Mouse (Mus musculus): ENCODE data around the gene Tmub1. TPM values are rescaled to one million over a fixed set of nuclear protein-coding genes. Genes with fewer than 3 reads are reported as not detected.

Tmub1 gene
- polyA plus RNA-seq, 1 experiment from 2014 or later: 39.4 TPM

DNA sequence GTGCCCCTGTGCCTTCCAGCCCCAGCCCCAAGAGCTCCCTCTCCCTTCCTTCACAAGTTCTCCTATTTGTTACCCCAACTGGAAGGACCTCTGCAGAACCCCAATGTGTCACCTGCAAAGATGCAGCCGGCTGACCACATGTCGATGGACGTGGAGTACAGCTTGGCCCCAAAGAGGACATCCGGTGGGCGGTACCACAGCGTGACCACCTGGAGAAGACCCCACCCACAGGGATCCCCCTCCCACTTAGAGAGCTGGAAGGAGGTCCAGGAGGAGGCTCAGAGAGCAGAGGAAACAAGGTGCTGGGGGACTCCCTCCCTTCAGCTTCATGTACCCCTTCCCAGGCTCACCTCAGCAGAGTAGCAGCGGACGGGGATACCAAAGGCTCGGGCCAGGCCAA, 27.3 kb downstream of the Tmub1 start:
- Histone ChIP-seq H3K9ac (replicated peaks) (no peak overlapping the region), H3K27me3 (no peaks in the 10 kb centered on the region), H3K9me3 (no peaks in the 10 kb centered on the region), H3K36me3 (peaks cover 23% of the 10 kb centered on the region), H3K4me1 (peaks cover 36% of the 10 kb centered on the region), H3K4me2 (replicated peaks) (no peak overlapping the region), H3K27ac (replicated peaks) (no peak overlapping the region), H3K4me3 (no peak overlapping the region)
- ATAC-seq (replicated peaks): no peak
- WGBS: 87% methylated on average over 9 of the region's 9 CpGs

- ATAC-seq (replicated peaks): no peak
- Histone ChIP-seq H3K36me3 (peaks cover 23% of the 10 kb centered on the region), H3K4me1 (peaks cover 19% of the 10 kb centered on the region), H3K4me2 (replicated peaks) (no peak overlapping the region), H3K27ac (replicated peaks) (no peak overlapping the region), H3K9me3 (no peaks in the 10 kb centered on the region), H3K27me3 (no peaks in the 10 kb centered on the region), H3K4me3 (no peak overlapping the region), H3K9ac (replicated peaks) (no peak overlapping the region)
- 92% methylated on average over 10 of the region's 10 CpGs for WGBS
These were observed 30.1 kb downstream of the Tmub1 start for GRCm38 (mm10) chr5:24417587-24417986.

- 0 out of 2 replicates have a peak overlapping the region, but pooled peaks have one; percentile 13 for H3K9ac ChIP-seq (replicated peaks)
- 4% methylated on average over 21 of the region's 21 CpGs for WGBS
- H3K27ac ChIP-seq (replicated peaks): no peak overlapping the region
- H3K36me3 ChIP-seq: peaks cover 23% of the 10 kb centered on the region
- H3K27me3 ChIP-seq: no peaks in the 10 kb centered on the region
- no peaks in the 10 kb centered on the region for H3K9me3 ChIP-seq
- peak overlapping the region; percentile 14; the same call in 1 of the 2 replicates for H3K4me2 ChIP-seq (replicated peaks)
- peaks cover 10% of the 10 kb centered on the region; the same call in 1 of the 2 replicates for H3K4me1 ChIP-seq
- H3K4me3 ChIP-seq: no peak overlapping the region
- ATAC-seq (replicated peaks): peak; percentile 71
These were observed 31.4 kb downstream of the Tmub1 start for GRCm38 (mm10) chr5:24416222-24416736.

DNA sequence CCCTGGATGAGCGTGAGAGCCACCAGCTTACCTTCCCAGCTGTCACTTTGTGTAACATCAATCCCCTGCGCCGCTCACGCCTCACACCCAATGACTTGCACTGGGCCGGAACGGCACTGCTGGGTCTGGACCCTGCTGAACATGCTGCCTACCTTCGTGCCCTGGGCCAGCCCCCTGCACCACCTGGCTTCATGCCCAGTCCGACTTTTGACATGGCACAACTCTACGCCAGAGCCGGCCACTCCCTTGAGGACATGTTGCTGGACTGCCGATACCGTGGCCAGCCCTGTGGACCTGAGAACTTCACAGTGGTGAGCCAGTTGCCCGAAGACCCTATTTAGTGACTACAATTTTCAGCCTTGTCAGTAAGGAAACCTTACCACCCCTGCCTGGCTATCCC, 33.7 kb downstream of the Tmub1 start:
- H3K27me3 ChIP-seq: no peaks in the 10 kb centered on the region
- WGBS: 85% methylated on average over 13 of the region's 13 CpGs
- H3K27ac ChIP-seq (replicated peaks): no peak overlapping the region
- H3K4me2 ChIP-seq (replicated peaks): no peak overlapping the region
- no peak for ATAC-seq (replicated peaks)
- no peak overlapping the region for H3K9ac ChIP-seq (replicated peaks)
- H3K4me3 ChIP-seq: no peak overlapping the region
- peaks cover 10% of the 10 kb centered on the region; the same call in 1 of the 2 replicates for H3K4me1 ChIP-seq
- peaks cover 3% of the 10 kb centered on the region; the same call in 1 of the 2 replicates for H3K36me3 ChIP-seq
- no peaks in the 10 kb centered on the region for H3K9me3 ChIP-seq

- Histone ChIP-seq H3K4me2 (replicated peaks) (no peak within 1 kb of the TSS), H3K4me1 (peaks cover 10% of the 10 kb centered on the region; the same call in 1 of the 2 replicates), H3K4me3 (no peak within 1 kb of the TSS), H3K36me3 (no peaks in the 10 kb centered on the region), H3K27me3 (no peaks in the 10 kb centered on the region), H3K9ac (replicated peaks) (no peak within 1 kb of the TSS), H3K9me3 (no peaks in the 10 kb centered on the region), H3K27ac (replicated peaks) (no peak within 1 kb of the TSS)
- WGBS: 51% methylated on average over 11 of the region's 11 CpGs
- no peak for ATAC-seq (replicated peaks)
These were observed 34.5 kb downstream of the Tmub1 start, which contains the start of gene Asic3 for GRCm38 (mm10) chr5:24413042-24413693. Gene Asic3, plus strand, starts transcription at chr5:24413392.

- Histone ChIP-seq H3K27me3 (no peaks in the 10 kb centered on the region), H3K9ac (replicated peaks) (no peak overlapping the region), H3K4me1 (peaks cover 10% of the 10 kb centered on the region; the same call in 1 of the 2 replicates), H3K4me2 (replicated peaks) (no peak overlapping the region), H3K9me3 (no peaks in the 10 kb centered on the region), H3K36me3 (peaks cover 8% of the 10 kb centered on the region; the same call in 1 of the 2 replicates), H3K4me3 (no peak overlapping the region), H3K27ac (replicated peaks) (no peak overlapping the region)
- 93% methylated on average over 2 of the region's 2 CpGs for WGBS
- no peak for ATAC-seq (replicated peaks)
These were observed 35.6 kb downstream of the Tmub1 start for GRCm38 (mm10) chr5:24412063-24412462.

- no peaks in the 10 kb centered on the region for H3K27me3 ChIP-seq
- no peaks in the 10 kb centered on the region for H3K4me1 ChIP-seq
- 79% methylated on average over 2 of the region's 2 CpGs for WGBS
- H3K4me3 ChIP-seq: no peak overlapping the region
- no peaks in the 10 kb centered on the region for H3K9me3 ChIP-seq
- no peak for ATAC-seq (replicated peaks)
- no peak overlapping the region for H3K4me2 ChIP-seq (replicated peaks)
- H3K27ac ChIP-seq (replicated peaks): no peak overlapping the region
- peaks cover 8% of the 10 kb centered on the region for H3K36me3 ChIP-seq
- no peak overlapping the region for H3K9ac ChIP-seq (replicated peaks)
These were observed 38.2 kb downstream of the Tmub1 start for GRCm38 (mm10) chr5:24409466-24409865.

DNA sequence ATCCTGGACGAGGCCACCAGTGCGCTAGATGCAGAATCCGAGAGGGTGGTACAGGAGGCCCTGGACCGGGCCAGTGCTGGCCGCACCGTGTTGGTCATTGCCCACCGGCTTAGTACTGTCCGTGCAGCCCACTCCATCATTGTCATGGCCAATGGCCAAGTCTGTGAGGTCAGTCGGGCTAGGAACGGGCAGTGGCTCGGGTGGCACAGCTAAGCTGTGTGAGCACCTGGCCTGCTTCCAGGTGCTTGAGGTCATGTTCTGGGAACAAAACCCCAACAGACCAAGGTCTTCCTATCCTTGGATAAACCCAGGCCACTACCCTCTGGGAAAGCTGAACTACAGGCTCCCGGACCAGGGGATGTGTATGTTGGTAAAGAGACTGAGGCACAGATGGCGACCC, 39.0 kb downstream of the Tmub1 start:
- ATAC-seq (replicated peaks): no peak
- Histone ChIP-seq H3K9me3 (no peaks in the 10 kb centered on the region), H3K4me3 (no peak overlapping the region), H3K9ac (replicated peaks) (no peak overlapping the region), H3K4me2 (replicated peaks) (no peak overlapping the region), H3K36me3 (peaks cover 8% of the 10 kb centered on the region), H3K27ac (replicated peaks) (no peak overlapping the region), H3K27me3 (no peaks in the 10 kb centered on the region), H3K4me1 (no peaks in the 10 kb centered on the region)
- 93% methylated on average over 13 of the region's 13 CpGs for WGBS

GRCm38 (mm10) chr5:24405389-24405876, 42.2 kb downstream of the Tmub1 start:
- H3K9me3 ChIP-seq: no peaks in the 10 kb centered on the region
- H3K27me3 ChIP-seq: no peaks in the 10 kb centered on the region
- H3K4me3 ChIP-seq: no peak overlapping the region
- no peak overlapping the region for H3K27ac ChIP-seq (replicated peaks)
- H3K36me3 ChIP-seq: peaks cover 14% of the 10 kb centered on the region
- no peaks in the 10 kb centered on the region for H3K4me1 ChIP-seq
- no peak overlapping the region for H3K4me2 ChIP-seq (replicated peaks)
- ATAC-seq (replicated peaks): no peak
- 76% methylated on average over 3 of the region's 3 CpGs for WGBS
- H3K9ac ChIP-seq (replicated peaks): no peak overlapping the region

DNA sequence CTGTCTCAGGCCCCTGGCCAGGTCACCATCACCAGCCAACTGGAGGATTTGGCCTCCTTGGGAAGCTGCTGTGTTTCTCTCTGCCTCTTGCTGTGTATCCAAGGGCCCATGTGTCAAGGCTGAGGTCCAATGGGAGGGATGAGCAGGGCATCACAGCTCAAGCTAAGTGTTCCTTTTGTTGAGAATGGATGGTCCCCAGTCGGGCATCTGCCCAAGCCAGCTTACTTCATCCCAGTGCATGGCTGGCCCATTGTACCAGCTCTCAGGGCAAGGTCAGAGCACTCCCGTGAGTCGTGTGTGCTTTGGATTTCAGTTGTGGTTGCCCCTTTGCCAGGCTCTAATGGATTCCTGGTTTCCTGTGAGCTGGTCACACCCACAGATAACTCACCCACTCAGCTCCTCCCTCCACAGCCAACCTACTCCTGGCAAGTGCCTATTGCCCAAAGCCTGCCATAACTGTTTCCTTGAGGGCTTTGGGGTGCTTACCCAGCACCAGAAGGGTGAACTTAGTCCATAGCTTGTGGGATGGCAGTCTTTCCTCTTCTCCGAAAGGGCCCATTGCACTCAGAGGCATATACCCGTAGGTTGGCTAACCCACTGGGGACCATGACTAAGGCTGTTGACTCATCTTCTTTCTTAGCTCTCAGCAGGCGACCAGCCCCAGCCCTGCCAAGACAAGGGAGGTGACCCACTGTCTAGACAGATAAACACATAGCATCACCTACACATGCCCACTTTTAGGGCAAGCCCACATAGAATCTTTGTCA, 42.9 kb downstream of the Tmub1 start:
- Histone ChIP-seq H3K27ac (replicated peaks) (no peak overlapping the region), H3K4me1 (no peaks in the 10 kb centered on the region), H3K27me3 (no peaks in the 10 kb centered on the region), H3K36me3 (peaks cover 14% of the 10 kb centered on the region), H3K4me2 (replicated peaks) (no peak overlapping the region), H3K9me3 (no peaks in the 10 kb centered on the region), H3K4me3 (no peak overlapping the region), H3K9ac (replicated peaks) (no peak overlapping the region)
- 83% methylated on average over 6 of the region's 6 CpGs for WGBS
- ATAC-seq (replicated peaks): no peak

DNA sequence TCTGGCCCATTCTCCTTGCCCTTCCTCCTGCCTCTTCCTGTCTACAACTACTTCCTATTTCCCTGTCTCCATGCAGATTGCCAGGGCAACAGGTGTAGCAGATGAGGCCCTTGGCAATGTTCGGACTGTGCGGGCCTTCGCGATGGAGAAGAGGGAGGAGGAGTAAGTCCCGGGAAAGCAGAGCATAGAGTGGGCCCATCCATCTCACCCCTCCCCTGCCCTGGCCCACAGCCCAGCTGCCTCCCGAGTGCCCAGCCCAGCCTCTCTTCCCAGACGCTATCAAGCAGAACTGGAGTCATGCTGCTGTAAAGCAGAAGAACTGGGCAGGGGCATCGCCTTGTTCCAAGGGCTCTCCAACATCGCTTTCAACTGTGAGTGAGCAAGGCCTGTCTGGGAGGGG, 45.7 kb downstream of the Tmub1 start:
- H3K4me3 ChIP-seq: no peak overlapping the region
- 61% methylated on average over 9 of the region's 9 CpGs for WGBS
- no peaks in the 10 kb centered on the region for H3K4me1 ChIP-seq
- H3K27ac ChIP-seq (replicated peaks): no peak overlapping the region
- no peak for ATAC-seq (replicated peaks)
- H3K36me3 ChIP-seq: peaks cover 6% of the 10 kb centered on the region
- no peaks in the 10 kb centered on the region for H3K9me3 ChIP-seq
- no peak overlapping the region for H3K9ac ChIP-seq (replicated peaks)
- H3K4me2 ChIP-seq (replicated peaks): no peak overlapping the region
- H3K27me3 ChIP-seq: no peaks in the 10 kb centered on the region

DNA sequence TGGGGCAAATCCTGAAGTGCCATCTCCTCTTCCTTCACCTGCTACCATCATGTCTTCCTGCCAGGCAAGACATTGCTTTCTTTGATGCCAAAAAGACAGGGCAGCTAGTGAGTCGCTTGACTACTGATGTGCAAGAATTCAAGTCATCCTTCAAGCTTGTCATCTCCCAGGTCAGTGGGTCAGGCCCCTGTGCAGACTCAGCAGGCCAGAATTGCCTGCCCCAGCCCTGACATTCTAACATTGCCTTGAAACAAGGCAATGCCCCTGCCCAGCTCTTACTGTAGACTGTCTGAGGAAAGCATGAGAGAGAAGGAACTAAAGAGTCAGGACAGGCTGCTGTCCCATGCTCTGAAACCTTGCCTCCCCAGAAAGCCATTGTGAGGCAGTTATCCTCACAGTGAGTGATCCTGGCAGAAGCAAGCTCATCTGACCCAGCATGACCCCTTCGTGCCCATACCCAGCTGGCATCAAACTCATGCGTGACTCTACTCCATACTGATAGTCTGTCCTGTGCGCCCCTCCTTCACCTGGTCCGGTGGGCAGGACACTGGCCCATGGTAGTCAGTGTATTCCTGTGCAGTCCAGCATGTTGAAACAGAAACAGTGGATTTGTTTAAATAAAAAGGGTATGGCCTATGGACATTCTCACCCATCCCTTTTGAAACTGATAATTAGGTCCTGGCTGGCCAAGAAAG, 46.6 kb downstream of the Tmub1 start:
- no peak overlapping the region for H3K27ac ChIP-seq (replicated peaks)
- H3K4me3 ChIP-seq: no peak overlapping the region
- no peaks in the 10 kb centered on the region for H3K9me3 ChIP-seq
- no peak overlapping the region for H3K4me2 ChIP-seq (replicated peaks)
- no peaks in the 10 kb centered on the region for H3K4me1 ChIP-seq
- H3K36me3 ChIP-seq: peaks cover 6% of the 10 kb centered on the region
- WGBS: 91% methylated on average over 5 of the region's 5 CpGs
- H3K27me3 ChIP-seq: no peaks in the 10 kb centered on the region
- no peak overlapping the region for H3K9ac ChIP-seq (replicated peaks)
- no peak for ATAC-seq (replicated peaks)

All from forebrain, embryonic 15.5 days (tissue).